Mouse (Mus musculus) T-helper 2 cell (primary cell): Measurements from ENCODE around the gene Pcdh9.

ENCODE experiments used
- in situ Hi-C: fragments of 300-600 bp; cut with MboI, MseI; formaldehyde crosslinking; loops from one replicate; pipeline ENCODE4 v1.15.1; 2025; ENCODE audit warnings: high pct_unique_total_duplicates

Pcdh9 gene

GRCm38 (mm10) chr14:93182606-93183491 is 707.6 kb downstream of the Pcdh9 start:
- in situ Hi-C loops = no loop called here

- in situ Hi-C loops = loop anchor here (10.0 kb wide), 1 partner anchor 604 kb away; no protein-coding TSS in a partner anchor
Measured at GRCm38 (mm10) chr14:93169201-93169600, 721.3 kb downstream of the Pcdh9 start.

- in situ Hi-C loops = loop anchor here (10.0 kb wide), 1 partner anchor 604 kb away; no protein-coding TSS in a partner anchor
Measured at GRCm38 (mm10) chr14:93168367-93168766, 722.1 kb downstream of the Pcdh9 start.

- in situ Hi-C loops = loop anchor here (10.0 kb wide), 1 partner anchor 321 kb away; no protein-coding TSS in a partner anchor
Measured at GRCm38 (mm10) chr14:93143414-93143813, 747.1 kb downstream of the Pcdh9 start.

- in situ Hi-C loops = loop anchor here (10.0 kb wide), 1 partner anchor 323 kb away; no protein-coding TSS in a partner anchor
Measured at GRCm38 (mm10) chr14:93142076-93142475, 748.4 kb downstream of the Pcdh9 start.

- in situ Hi-C loops = no loop called here
Measured at GRCm38 (mm10) chr14:93126993-93127392, 763.5 kb downstream of the Pcdh9 start.

- in situ Hi-C loops = no loop called here
Measured at GRCm38 (mm10) chr14:93102755-93103154, 787.7 kb downstream of the Pcdh9 start.

- in situ Hi-C loops = no loop called here
Measured at GRCm38 (mm10) chr14:93095081-93095480, 795.4 kb downstream of the Pcdh9 start.

- in situ Hi-C loops = no loop called here
Measured at GRCm38 (mm10) chr14:93092806-93093205, 797.7 kb downstream of the Pcdh9 start.

GRCm38 (mm10) chr14:93085646-93086045 is 804.8 kb downstream of the Pcdh9 start:
- in situ Hi-C loops = no loop called here

GRCm38 (mm10) chr14:93083140-93083539 is 807.3 kb downstream of the Pcdh9 start:
- in situ Hi-C loops = no loop called here

- in situ Hi-C loops = no loop called here
Measured at GRCm38 (mm10) chr14:93080910-93081309, 809.6 kb downstream of the Pcdh9 start.

GRCm38 (mm10) chr14:93075761-93076160 is 814.7 kb downstream of the Pcdh9 start:
- in situ Hi-C loops = no loop called here

GRCm38 (mm10) chr14:93072346-93072745 is 818.1 kb downstream of the Pcdh9 start:
- in situ Hi-C loops = no loop called here

GRCm38 (mm10) chr14:93070140-93070539 is 820.3 kb downstream of the Pcdh9 start:
- in situ Hi-C loops = no loop called here

GRCm38 (mm10) chr14:93067411-93068336 is 822.8 kb downstream of the Pcdh9 start:
- in situ Hi-C loops = no loop called here

GRCm38 (mm10) chr14:93066732-93067410 is 823.6 kb downstream of the Pcdh9 start:
- in situ Hi-C loops = no loop called here

- in situ Hi-C loops = no loop called here
Measured at GRCm38 (mm10) chr14:93061824-93062620, 828.5 kb downstream of the Pcdh9 start.

GRCm38 (mm10) chr14:93058799-93059198 is 831.7 kb downstream of the Pcdh9 start:
- in situ Hi-C loops = no loop called here

- in situ Hi-C loops = no loop called here
Measured at GRCm38 (mm10) chr14:93055997-93056396, 834.5 kb downstream of the Pcdh9 start.

- in situ Hi-C loops = no loop called here
Measured at GRCm38 (mm10) chr14:93040591-93040990, 849.9 kb downstream of the Pcdh9 start.
